Mouse (Mus musculus): ENCODE measurements around the gene Olfr364-ps1.

Olfr364-ps1 gene

DNA sequence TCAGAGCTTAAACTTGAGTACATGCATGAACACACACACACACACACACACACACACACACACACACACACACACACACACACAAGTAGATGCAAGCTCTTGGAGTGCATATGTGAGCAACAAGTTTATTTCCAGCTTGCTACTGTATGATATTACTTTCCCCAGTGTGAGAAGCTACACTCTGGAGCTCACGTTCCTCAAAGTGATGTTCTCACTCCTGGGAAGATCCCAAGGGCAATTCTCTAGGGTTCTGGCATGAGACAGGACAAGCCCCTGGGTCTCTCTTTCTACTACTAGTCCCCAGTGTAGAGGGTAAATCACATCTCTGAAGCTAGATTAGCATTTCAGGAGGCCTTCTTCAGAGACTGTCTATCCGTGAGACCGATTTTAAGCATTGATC is at the start of gene Olfr364-ps1:
TSS of gene Olfr364-ps1 (plus strand) at position 301 of the 400 bp plus-strand sequence.
- no peak for DNase-seq (ENCODE audit: low spot score)

DNA sequence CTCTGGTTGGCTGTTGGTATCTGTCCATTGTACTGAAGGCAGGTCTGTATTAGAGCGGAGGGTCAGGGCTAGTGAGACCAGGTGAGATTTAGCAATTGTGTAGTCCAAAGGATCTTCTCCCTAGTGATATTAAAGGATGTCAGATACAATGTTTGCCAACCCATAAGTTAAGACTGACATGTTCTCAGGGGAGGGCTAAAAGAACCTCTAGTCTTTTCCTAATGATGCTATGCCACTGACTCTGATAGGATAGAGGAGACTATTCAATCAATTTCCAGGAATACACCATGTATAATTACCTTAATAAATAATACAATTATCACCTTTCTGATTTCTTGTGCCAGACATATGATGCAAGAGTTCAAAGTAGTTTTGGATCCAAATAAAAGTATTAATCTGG is 21.3 kb upstream of the Olfr364-ps1 start, which contains the start of gene Olfr362:
TSS of gene Olfr362 (minus strand) at position 101 of the 400 bp plus-strand sequence.
- DNase-seq (ENCODE audit: low spot score) = no peak

DNA sequence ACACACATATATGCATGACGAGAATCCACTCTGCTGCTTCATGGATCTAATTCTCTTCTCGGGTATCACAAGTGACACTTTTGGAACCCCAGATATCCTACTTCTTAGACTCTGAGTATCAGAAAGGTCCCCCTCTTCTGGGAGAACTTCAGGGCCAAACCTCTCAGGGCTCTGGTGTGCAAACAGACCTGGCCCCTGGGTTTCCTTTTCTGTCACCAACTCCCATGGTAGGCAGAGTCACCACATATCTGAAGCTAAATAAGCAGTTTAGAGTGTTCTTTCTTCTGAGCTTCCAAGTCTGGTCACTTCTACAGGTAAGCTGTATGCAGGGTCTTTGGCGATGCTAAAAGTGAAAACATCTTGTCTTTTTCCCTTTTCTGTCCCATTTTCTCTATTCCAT is 48.8 kb downstream of the Olfr364-ps1 start, which contains the start of gene Olfr365:
TSS of gene Olfr365 (plus strand) at position 301 of the 400 bp plus-strand sequence.
- DNase-seq (ENCODE audit: low spot score) = no peak
